Mouse (Mus musculus) intestine, embryonic 16.5 days (tissue): Measurements from ENCODE around the gene Gm15217. TPM values are rescaled to one million over a fixed set of nuclear protein-coding genes. Genes with fewer than 3 reads are reported as not detected.

Experiments used
- ATAC-seq: fragments of 200-750 bp; cut with Nextera tagmentation; 2 replicates; pipeline ENCODE4 v1.8.0; 2017; ENCODE audit warnings: moderate TSS enrichment, moderate library complexity
- H3K27ac ChIP-seq: fragments of 300-500 bp; sonication (generic); 2 replicates; pipeline ENCODE4 v1.5.1; 2014; ENCODE audit warnings: mild to moderate bottlenecking, low read length
- H3K27me3 ChIP-seq: fragments of 300-500 bp; sonication (generic); replicated peaks from 2 replicates; pipeline ENCODE4 v1.6.1; 2014; ENCODE audit warnings: low read length, control low read depth, mixed read lengths; ENCODE audit not compliant: control insufficient read depth, insufficient read depth
- H3K36me3 ChIP-seq: fragments of 300-500 bp; sonication (generic); 2 replicates; pipeline ENCODE4 v1.6.1; 2014; ENCODE audit warnings: low read length, control low read depth; ENCODE audit not compliant: control insufficient read depth, insufficient read depth
- H3K4me1 ChIP-seq: fragments of 300-500 bp; sonication (generic); 2 replicates; pipeline ENCODE4 v1.6.1; 2014; ENCODE audit warnings: low read length, control low read depth, mixed read lengths; ENCODE audit not compliant: control insufficient read depth, insufficient read depth
- H3K4me2 ChIP-seq: fragments of 300-500 bp; sonication (generic); 2 replicates; pipeline ENCODE4 v1.6.1; 2014; ENCODE audit warnings: low read depth, low read length, control low read depth
- H3K4me3 ChIP-seq: fragments of 300-500 bp; sonication (generic); 2 replicates; pipeline ENCODE4 v1.5.1; 2014; ENCODE audit warnings: mild to moderate bottlenecking, low read length
- H3K9ac ChIP-seq: fragments of 300-500 bp; sonication (generic); 2 replicates; pipeline ENCODE4 v1.6.1; 2014; ENCODE audit warnings: low read depth, low read length
- H3K9me3 ChIP-seq: fragments of 300-500 bp; sonication (generic); 2 replicates; pipeline ENCODE4 v1.6.1; 2016; ENCODE audit warnings: low read length, control low read depth; ENCODE audit not compliant: control insufficient read depth
- WGBS: fragments of 180-500 bp; shearing (Covaris S2); extraction: QIAGEN DNeasy Blood & Tissue Kit; methylation state at CpG from one replicate; pipeline ENCODE4 v1.1.7; 2014; 5-methylcytosine and 5-hydroxymethylcytosine counted together
- polyA plus RNA-seq: library from polyadenylated mRNA; unstranded; fragments of >200 nt; fragmentation: Nextera tagmentation; extraction: Ambion mirVana; gene quantifications from 2 replicates; pipeline ENCODE4 v1.2.1, GENCODE M21; 2015

The Gm15217 gene
- polyA plus RNA-seq, 1 experiment from 2014 or later, result 0.21 TPM

- no peaks in the 10 kb centered on the region for H3K36me3 ChIP-seq
- peak overlapping the region; percentile 45 for H3K4me2 ChIP-seq
- peak overlapping the region; percentile 55 for H3K27ac ChIP-seq
- WGBS, result 5% methylated on average over 24 of the region's 24 CpGs
- ATAC-seq, result no peak
- peak overlapping the region; percentile 69 for H3K9ac ChIP-seq
- peaks cover 8% of the 10 kb centered on the region; the same call in 1 of the 2 replicates for H3K4me1 ChIP-seq
- H3K9me3 ChIP-seq, result no peaks in the 10 kb centered on the region
- peaks cover 21% of the 10 kb centered on the region for H3K27me3 ChIP-seq
- peak overlapping the region; percentile 66 for H3K4me3 ChIP-seq
Observed at GRCm38 (mm10) chr14:46389438-46390248, 10.4 kb downstream of the Gm15217 start.

GRCm38 (mm10) chr14:46390249-46390775, 11.1 kb downstream of the Gm15217 start, which contains the start of gene Bmp4:
Gene Bmp4, minus strand, starts transcription at chr14:46390669.
- no peaks in the 10 kb centered on the region for H3K9me3 ChIP-seq
- peak within 1 kb of the TSS; percentile 45 for H3K4me2 ChIP-seq
- peaks cover 8% of the 10 kb centered on the region; the same call in 1 of the 2 replicates for H3K4me1 ChIP-seq
- H3K4me3 ChIP-seq, result peak within 1 kb of the TSS; percentile 66
- H3K36me3 ChIP-seq, result no peaks in the 10 kb centered on the region
- WGBS, result 1% methylated on average over 26 of the region's 26 CpGs
- peak; percentile 27 for ATAC-seq
- H3K27ac ChIP-seq, result peak within 1 kb of the TSS; percentile 55
- peaks cover 21% of the 10 kb centered on the region for H3K27me3 ChIP-seq
- H3K9ac ChIP-seq, result peak within 1 kb of the TSS; percentile 69

GRCm38 (mm10) chr14:46391621-46392170, 12.5 kb downstream of the Gm15217 start:
- H3K27ac ChIP-seq, result no peak overlapping the region
- ATAC-seq, result no peak
- H3K4me1 ChIP-seq, result peaks cover 3% of the 10 kb centered on the region; the same call in 1 of the 2 replicates
- WGBS, result 46% methylated on average over 6 of the region's 6 CpGs
- peaks cover 23% of the 10 kb centered on the region for H3K27me3 ChIP-seq
- H3K4me3 ChIP-seq, result no peak overlapping the region
- no peak overlapping the region for H3K4me2 ChIP-seq
- H3K36me3 ChIP-seq, result no peaks in the 10 kb centered on the region
- no peaks in the 10 kb centered on the region for H3K9me3 ChIP-seq
- H3K9ac ChIP-seq, result no peak overlapping the region

GRCm38 (mm10) chr14:46398091-46398695, 19.0 kb downstream of the Gm15217 start:
- Histone ChIP-seq H3K4me1 (peaks cover 6% of the 10 kb centered on the region; the same call in 1 of the 2 replicates), H3K9ac (0 out of 2 replicates have a peak overlapping the region, but pooled peaks have one; percentile 8), H3K4me2 (peak overlapping the region; percentile 50), H3K36me3 (no peaks in the 10 kb centered on the region), H3K9me3 (no peaks in the 10 kb centered on the region), H3K27me3 (peaks cover 20% of the 10 kb centered on the region; the same call in 1 of the 2 replicates), H3K27ac (no peak overlapping the region), H3K4me3 (peak overlapping the region; percentile 35)
- WGBS, result 11% methylated on average over 27 of the region's 27 CpGs
- peak; percentile 18 for ATAC-seq

GRCm38 (mm10) chr14:46399925-46400324, 20.7 kb downstream of the Gm15217 start:
- H3K27ac ChIP-seq, result no peak overlapping the region
- no peak for ATAC-seq

GRCm38 (mm10) chr14:46408319-46408718, 29.1 kb downstream of the Gm15217 start:
- H3K4me3 ChIP-seq, result no peak overlapping the region
- no peak overlapping the region for H3K4me2 ChIP-seq
- 0 out of 2 replicates have a peak, but pooled peaks cover 4% of the 10 kb centered on the region for H3K27me3 ChIP-seq
- no peak overlapping the region for H3K9ac ChIP-seq
- WGBS, result 63% methylated on average over 3 of the region's 3 CpGs
- H3K36me3 ChIP-seq, result no peaks in the 10 kb centered on the region
- H3K4me1 ChIP-seq, result no peaks in the 10 kb centered on the region
- H3K9me3 ChIP-seq, result no peaks in the 10 kb centered on the region
- no peak for ATAC-seq
- H3K27ac ChIP-seq, result no peak overlapping the region

More at GRCm38 (mm10) chr14:46399925-46400324, 20.7 kb downstream of the Gm15217 start:
- H3K9me3 ChIP-seq, result no peaks in the 10 kb centered on the region
- H3K4me2 ChIP-seq, result no peak overlapping the region
- H3K36me3 ChIP-seq, result no peaks in the 10 kb centered on the region
- H3K9ac ChIP-seq, result no peak overlapping the region
- peaks cover 6% of the 10 kb centered on the region; the same call in 1 of the 2 replicates for H3K4me1 ChIP-seq
- no peak overlapping the region for H3K4me3 ChIP-seq
- 68% methylated on average over 2 of the region's 2 CpGs for WGBS
- H3K27me3 ChIP-seq, result peaks cover 20% of the 10 kb centered on the region; the same call in 1 of the 2 replicates

- no peak overlapping the region for H3K4me2 ChIP-seq
- no peak overlapping the region for H3K9ac ChIP-seq
- no peaks in the 10 kb centered on the region for H3K36me3 ChIP-seq
- H3K4me3 ChIP-seq, result no peak overlapping the region
- no peak for ATAC-seq
- H3K27me3 ChIP-seq, result 0 out of 2 replicates have a peak, but pooled peaks cover 5% of the 10 kb centered on the region
- H3K27ac ChIP-seq, result no peak overlapping the region
- H3K9me3 ChIP-seq, result no peaks in the 10 kb centered on the region
- 71% methylated on average over 10 of the region's 10 CpGs for WGBS
- no peaks in the 10 kb centered on the region for H3K4me1 ChIP-seq
Observed at GRCm38 (mm10) chr14:46409016-46409415, 29.8 kb downstream of the Gm15217 start.

GRCm38 (mm10) chr14:46410557-46411120, 31.4 kb downstream of the Gm15217 start:
- Histone ChIP-seq H3K4me1 (no peaks in the 10 kb centered on the region), H3K27ac (no peak overlapping the region), H3K4me2 (no peak overlapping the region), H3K36me3 (no peaks in the 10 kb centered on the region), H3K4me3 (no peak overlapping the region), H3K9ac (no peak overlapping the region), H3K27me3 (0 out of 2 replicates have a peak, but pooled peaks cover 8% of the 10 kb centered on the region), H3K9me3 (peaks cover 4% of the 10 kb centered on the region; the same call in 1 of the 2 replicates)
- no peak for ATAC-seq
- WGBS, result 61% methylated on average over 4 of the region's 4 CpGs
